ENCODE assay signal across 8 mouse cellular contexts in the genomic region with DNA sequence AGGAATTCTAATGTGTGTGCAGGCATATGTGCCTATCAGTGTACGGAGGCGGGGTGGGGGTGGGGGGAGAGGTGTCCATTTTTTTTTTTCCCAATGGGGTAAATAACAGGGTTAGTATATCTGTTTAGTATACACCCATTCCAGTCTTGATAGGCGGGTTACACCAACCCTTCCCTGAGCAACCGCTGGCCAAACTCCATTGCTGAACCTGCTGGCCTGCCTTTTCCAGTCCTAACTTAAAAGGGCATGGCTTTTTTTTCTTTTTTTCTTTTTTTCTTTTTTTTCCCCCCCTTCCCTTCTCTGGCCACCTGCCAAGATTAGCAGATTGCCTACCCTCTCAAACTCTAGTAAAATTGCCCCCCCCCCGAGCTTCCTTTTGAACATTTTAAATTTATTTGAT. TPM values are rescaled to one million over a fixed set of nuclear protein-coding genes. Genes with fewer than 3 reads are reported as not detected.
A peak's percentile ranks its signal among the peaks of the same experiment; 100 is the strongest.
DNase-seq lines count a peak whose midpoint lies in the region; ATAC-seq and TF ChIP-seq lines count a peak whose summit lies in the region.

No protein-coding gene starts in this region.

- DNase-seq in lung, embryonic 14.5 days: no peak
- no peak for DNase-seq in lung, postnatal 4 days
- DNase-seq in kidney, postnatal 36 days: peak; percentile 11 to 16
- no peak for DNase-seq in right cerebral cortex, adult 2 months (ENCODE audit: low spot score in 2 of 2)
- DNase-seq in retina, postnatal 1 day: no peak

- peak overlapping the region; percentile 79; the same call in 1 of the 2 replicates for H3K4me3 ChIP-seq in lung, embryonic 14.5 days (ENCODE audit: low read depth, low read length)
- H3K4me3 ChIP-seq in forebrain, embryonic 13.5 days: no peak overlapping the region
- no peak overlapping the region for H3K4me3 ChIP-seq in neural tube, embryonic 15.5 days (replicated peaks)

- H3K9me3 ChIP-seq in lung, embryonic 14.5 days (ENCODE audit: low read depth, low read length): no peaks in the 10 kb centered on the region
- H3K9me3 ChIP-seq in forebrain, embryonic 13.5 days (replicated peaks): no peaks in the 10 kb centered on the region
- no peaks in the 10 kb centered on the region for H3K9me3 ChIP-seq in neural tube, embryonic 15.5 days (replicated peaks)

- no peaks in the 10 kb centered on the region for H3K27me3 ChIP-seq in lung, embryonic 14.5 days (ENCODE audit: insufficient read depth, low read length)
- H3K27me3 ChIP-seq in forebrain, embryonic 13.5 days: peaks cover 30% of the 10 kb centered on the region
- H3K27me3 ChIP-seq in neural tube, embryonic 15.5 days (replicated peaks): peaks cover 21% of the 10 kb centered on the region

- WGBS in lung, embryonic 14.5 days: 21% methylated on average over 5 of the region's 5 CpGs
- WGBS in forebrain, embryonic 13.5 days: 9% methylated on average over 5 of the region's 5 CpGs
- WGBS in neural tube, embryonic 15.5 days: 18% methylated on average over 5 of the region's 5 CpGs

- H3K4me2 ChIP-seq in lung, embryonic 14.5 days: peak overlapping the region; percentile 84
- H3K4me2 ChIP-seq in forebrain, embryonic 13.5 days: peak overlapping the region; percentile 76
- peak overlapping the region; percentile 79 for H3K4me2 ChIP-seq in neural tube, embryonic 15.5 days

- H3K36me3 ChIP-seq in lung, embryonic 14.5 days (ENCODE audit: insufficient read depth): no peaks in the 10 kb centered on the region
- H3K36me3 ChIP-seq in forebrain, embryonic 13.5 days (ENCODE audit: poor library complexity, severe bottlenecking): no peaks in the 10 kb centered on the region
- H3K36me3 ChIP-seq in neural tube, embryonic 15.5 days: no peaks in the 10 kb centered on the region

- no peak for ATAC-seq in lung, embryonic 14.5 days (ENCODE audit: insufficient read depth)
- no peak for ATAC-seq in forebrain, embryonic 13.5 days
- ATAC-seq in neural tube, embryonic 15.5 days (ENCODE audit: low FRiP score): no peak
- no peak for ATAC-seq in megakaryocyte, adult 5-6 weeks (ENCODE audit: poor library complexity, severe bottlenecking)

- TF ChIP-seq CTCF in lung, embryonic 14.5 days (IDR thresholded peaks at IDR 0.05; ENCODE audit: low read depth): no peak

- no peaks in the 10 kb centered on the region for H3K4me1 ChIP-seq in lung, embryonic 14.5 days (ENCODE audit: insufficient read depth)
- H3K4me1 ChIP-seq in forebrain, embryonic 13.5 days: peaks cover 12% of the 10 kb centered on the region; the same call in 1 of the 2 replicates
- H3K4me1 ChIP-seq in neural tube, embryonic 15.5 days: peaks cover 25% of the 10 kb centered on the region

- no peak overlapping the region for H3K9ac ChIP-seq in lung, embryonic 14.5 days
- H3K9ac ChIP-seq in forebrain, embryonic 13.5 days: no peak overlapping the region
- no peak overlapping the region for H3K9ac ChIP-seq in neural tube, embryonic 15.5 days (replicated peaks)

- no peak overlapping the region for H3K27ac ChIP-seq in lung, embryonic 14.5 days (ENCODE audit: low read depth)
- no peak overlapping the region for H3K27ac ChIP-seq in forebrain, embryonic 13.5 days
- no peak overlapping the region for H3K27ac ChIP-seq in neural tube, embryonic 15.5 days (replicated peaks)

RNA-seq across cellular contexts. Expression of gene Otud1, which starts 1.1 kb away (rescaled TPM):
- polyA plus RNA-seq in lung, embryonic 14.5 days (2014; fragmentation: Nextera tagmentation; extraction: Ambion mirVana): 8.9 and 9.5 TPM in 2 replicates
- 0.98 and 1.00 TPM in 2 replicates for polyA plus RNA-seq in forebrain, embryonic 13.5 days (2015; fragmentation: Nextera tagmentation; extraction: Ambion mirVana)
- polyA plus RNA-seq in neural tube, embryonic 15.5 days (2015; fragmentation: Nextera tagmentation; extraction: Ambion mirVana): 1.4 TPM in 2 replicates
- total RNA-seq in megakaryocyte, adult 5-6 weeks (2015): 5.3 and 6.6 TPM in 2 replicates
- total RNA-seq in megakaryocyte, adult 5-6 weeks (2017): 6.0 and 6.4 TPM in 2 replicates

Comparison
In these comparisons a context has a peak if more than half of its experiments do, and no peak if none do; other contexts are left out.
1. DNase-seq: peak in kidney, postnatal 36 days (2 of 2); none in lung, embryonic 14.5 days (single experiment), lung, postnatal 4 days (0 of 2), right cerebral cortex, adult 2 months (0 of 2) and retina, postnatal 1 day (single experiment).
2. Peak in every context shown above with its lines, with median percentiles within 50 percentile points of each other: H3K4me2 ChIP-seq.